Mouse (Mus musculus) urinary bladder, adult 18-20 months (tissue): ENCODE data around the gene Oser1.

Source experiments
- DNase-seq, 2 experiments: peaks; one replicate each; pipeline ENCODE4 v3.0.0; 2022; ENCODE audit warnings: low spot score in 2 of 2, mixed read lengths in 2 of 2

The Oser1 gene

DNA sequence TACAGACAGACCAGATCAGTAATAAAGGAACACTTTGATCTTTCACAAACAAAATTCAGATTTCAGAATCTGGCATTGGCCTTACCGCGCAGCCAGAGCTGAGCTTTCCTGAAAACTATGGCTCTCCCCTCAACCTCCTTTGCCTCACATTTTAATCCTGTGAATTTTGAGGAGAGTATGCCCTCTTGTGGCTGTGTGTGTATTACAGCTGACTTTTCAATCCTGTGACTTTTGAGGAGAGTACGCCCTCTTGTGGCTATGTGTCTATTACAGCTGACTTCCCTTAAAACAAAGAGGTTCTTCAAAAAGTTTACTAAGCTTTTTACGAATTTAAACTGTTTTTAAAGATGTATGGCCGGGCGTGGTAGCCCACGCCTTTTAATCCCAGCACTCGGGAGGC lies 23.3 kb downstream of the Oser1 start:
- peak; percentile 58 to 70 for DNase-seq

DNA sequence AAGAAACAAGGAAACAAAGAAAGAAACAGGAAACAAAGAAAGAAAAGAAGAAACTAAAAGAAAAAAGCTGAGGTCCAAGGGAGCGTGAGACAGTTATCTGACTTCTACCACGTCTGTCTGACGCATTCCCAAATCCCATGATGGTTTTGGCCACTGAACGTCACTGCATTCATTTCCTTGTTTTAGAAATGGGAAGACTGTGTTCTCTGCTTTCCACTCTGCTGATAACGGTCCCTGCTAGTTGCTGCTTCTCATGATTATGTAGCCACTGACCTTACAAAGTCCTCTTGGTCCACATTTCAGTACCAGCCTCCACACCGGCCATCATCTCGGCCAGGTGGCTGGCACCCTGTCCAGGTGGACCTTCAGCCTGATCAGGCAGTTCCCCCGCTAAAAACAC lies 25.3 kb downstream of the Oser1 start:
- DNase-seq, result no peak

DNA sequence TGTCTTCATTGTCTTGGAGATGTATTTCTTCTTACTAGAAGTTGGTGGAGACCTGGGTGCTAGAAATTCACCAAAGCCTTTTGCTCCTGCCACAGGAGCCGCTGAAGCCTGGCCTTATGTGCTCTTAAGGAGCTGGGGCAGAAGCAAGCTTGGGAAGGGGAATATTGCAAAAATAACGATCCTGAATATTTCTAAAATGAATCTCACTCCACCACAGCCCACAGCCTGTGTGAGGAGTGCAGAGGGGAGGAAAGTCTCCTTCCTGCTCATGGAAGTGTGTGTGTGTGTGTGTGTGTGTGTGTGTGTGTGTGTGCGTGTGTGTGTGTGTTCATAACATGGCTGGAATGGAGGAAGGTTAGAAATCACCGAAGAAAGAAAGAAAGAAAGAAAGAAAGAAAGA lies 25.7 kb downstream of the Oser1 start:
- DNase-seq, result no peak

DNA sequence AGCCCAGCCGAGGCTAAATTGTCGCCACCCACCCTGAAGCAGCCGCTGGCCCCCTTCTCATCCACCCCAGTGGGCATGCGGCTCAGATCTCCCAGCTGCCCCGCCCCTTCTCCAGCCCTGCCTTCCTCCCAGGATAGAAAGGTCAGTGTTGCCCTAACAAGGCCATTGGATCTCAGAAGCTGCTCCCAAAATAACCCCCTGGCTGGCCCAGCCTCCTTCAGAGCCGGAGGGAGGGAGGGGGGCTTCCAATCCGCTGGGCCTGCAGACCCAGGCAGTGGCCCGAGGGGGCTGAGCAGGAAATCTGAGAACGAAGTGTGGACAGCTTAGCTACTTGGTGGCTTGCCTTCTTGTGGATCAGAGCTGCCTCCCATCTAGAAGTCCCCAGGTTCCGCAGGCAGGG lies 26.6 kb downstream of the Oser1 start, which contains the start of gene Jph2:
Gene Jph2 (minus strand): TSS at position 89 of the 400 bp plus-strand sequence.
- DNase-seq, result no peak

DNA sequence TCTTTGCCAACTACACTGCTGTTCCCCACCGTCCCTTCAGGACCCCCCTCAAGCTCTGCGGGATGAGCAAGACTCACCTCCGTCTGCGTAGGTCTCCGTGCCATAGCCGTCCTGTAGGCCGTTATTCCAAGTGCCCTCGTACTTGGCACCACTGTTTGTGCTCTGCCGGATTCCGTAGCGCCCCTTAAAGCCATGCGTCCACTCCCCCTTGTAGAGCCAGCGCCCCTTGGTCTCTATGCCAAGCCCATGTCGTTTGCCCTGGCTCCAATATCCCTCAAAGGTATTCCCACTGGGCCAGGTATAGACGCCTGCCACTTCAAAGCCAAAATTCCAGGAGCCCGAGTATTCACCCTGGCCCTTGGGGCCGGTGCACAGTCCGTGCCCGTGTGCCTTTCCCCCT lies 27.4 kb downstream of the Oser1 start:
- no peak for DNase-seq

DNA sequence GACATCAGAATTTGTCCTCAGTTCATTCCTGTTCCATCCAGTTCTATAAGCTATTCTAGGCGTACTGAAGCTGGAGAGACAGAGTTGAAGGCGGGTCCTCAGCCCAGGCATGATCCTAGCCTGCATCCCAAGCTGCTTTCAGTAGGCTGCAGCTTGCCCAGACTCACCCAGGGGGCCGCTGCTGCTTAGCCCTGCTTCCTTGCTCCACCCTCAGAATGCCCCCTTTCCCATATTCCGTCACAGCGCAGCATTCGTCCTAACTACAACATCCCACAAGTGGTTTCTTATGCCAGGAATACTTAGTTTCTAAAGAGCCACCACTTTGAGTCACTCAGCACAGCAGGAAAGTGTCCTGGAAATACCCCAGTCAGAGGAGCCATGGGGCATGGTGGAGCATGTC lies 29.5 kb downstream of the Oser1 start:
- no peak for DNase-seq

DNA sequence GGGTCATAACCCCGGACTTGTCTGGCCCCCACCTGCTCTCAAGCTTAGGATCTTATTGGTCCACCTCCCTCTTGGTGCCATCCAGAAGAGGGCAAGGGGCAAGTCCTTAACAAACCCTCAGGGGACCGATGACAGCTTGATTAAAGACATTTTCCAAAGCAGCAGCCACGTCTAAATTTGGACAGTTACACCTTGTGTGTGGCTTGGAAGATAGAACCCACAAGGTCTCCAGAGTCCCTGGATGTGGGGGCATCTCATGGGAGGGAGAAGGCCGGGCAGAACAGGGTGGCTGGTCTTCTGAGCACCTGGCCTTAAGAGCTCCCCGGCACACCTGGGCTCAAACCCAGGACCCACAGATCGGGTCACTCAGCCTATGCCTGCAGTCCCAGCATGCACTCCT lies 30.5 kb downstream of the Oser1 start:
- no peak for DNase-seq

DNA sequence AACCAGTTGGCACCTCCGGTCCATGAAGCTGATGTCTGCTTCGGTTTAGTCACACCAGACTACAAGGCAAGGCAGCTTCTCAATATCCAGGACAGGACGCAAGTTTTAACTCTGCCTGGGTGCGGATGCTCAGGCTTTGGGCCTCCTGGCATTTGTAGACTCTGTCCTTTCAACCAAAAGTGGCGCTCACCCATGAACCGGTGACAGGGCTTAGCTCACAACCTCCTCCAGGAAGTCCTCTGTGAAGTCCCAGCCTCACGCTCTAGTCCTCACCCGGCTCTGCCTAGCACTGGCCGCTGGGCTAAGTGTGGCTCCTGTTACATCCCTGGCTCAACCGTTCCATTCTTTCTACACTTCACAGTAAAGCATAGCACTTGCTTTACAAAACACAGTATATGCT lies 31.3 kb downstream of the Oser1 start:
- DNase-seq, result no peak

DNA sequence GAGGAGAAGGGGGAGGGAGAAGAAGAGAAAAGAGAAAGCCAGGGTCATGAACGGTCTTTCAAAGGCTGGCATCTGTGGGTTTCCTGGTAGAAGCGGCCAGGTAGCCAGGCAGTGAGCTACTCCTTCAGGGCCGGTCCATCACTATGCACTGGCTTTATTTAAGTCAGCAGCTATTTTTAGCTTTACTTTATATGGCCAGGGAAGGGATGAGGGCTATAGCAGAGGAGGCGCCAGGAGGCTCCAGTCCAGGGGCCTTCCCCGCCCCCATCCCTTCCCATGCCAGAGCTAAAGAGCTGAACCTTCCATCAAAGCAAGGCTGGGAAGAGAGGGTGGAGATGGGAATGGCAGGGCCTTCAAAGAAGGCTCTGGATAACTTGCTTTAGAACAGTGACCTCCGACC lies 32.1 kb downstream of the Oser1 start:
- DNase-seq, result no peak

DNA sequence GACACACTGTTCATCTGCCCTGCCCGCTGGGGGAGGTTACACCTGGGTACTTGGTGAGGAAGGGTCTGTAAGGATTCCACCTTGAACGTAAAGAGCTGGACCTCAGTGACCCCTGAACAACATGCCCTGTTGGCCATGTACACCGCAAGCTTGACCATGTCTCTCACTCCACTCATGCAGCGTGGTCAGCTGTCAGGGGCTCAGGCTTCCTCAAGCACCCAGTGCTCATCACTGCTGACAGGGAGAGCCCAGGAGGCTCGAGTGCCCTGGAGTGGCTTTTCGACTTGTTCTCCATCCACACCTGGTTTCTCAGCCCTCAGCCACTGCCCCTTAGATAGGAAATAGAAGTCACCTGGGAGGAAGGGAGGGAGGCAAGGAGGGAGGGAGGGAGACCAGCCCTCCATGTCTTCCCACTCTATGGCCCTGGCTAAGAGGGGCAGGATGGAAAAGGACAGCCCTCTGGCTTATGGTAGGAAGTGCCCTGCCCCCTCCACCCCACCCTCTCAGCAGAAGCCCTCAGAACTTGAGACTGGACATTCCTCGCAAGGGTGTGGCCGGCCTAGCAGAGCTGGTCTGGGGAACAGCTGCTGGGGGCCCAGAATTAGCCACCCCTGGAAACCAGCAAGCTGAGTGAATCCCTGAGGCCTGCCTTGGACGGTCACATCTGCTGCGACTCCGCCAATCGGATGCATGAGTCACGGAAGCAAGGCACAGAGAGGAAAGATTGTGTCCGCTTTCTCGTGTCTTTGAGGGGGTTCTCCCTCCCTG lies 37.9 kb downstream of the Oser1 start:
- DNase-seq, result no peak

DNA sequence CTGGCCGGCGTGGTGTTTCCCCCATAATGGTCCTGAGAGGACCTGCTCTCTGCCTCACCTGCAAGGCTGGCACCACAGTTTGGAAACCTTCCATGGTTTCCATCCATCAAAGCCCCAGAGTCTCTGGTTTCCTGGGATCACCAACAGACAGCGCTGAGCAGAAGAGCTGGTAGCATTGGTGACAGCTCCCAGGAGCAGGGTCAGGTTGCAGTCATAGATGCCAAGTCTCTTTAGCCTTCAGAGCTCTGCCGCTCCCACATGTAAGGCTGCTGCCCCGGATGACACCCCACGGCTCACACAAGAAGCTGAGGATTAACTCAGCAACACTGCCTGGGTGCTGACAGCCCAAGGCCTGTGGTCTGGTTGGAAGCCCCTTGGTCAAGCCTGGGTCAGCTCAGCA lies 39.4 kb downstream of the Oser1 start:
- no peak for DNase-seq

DNA sequence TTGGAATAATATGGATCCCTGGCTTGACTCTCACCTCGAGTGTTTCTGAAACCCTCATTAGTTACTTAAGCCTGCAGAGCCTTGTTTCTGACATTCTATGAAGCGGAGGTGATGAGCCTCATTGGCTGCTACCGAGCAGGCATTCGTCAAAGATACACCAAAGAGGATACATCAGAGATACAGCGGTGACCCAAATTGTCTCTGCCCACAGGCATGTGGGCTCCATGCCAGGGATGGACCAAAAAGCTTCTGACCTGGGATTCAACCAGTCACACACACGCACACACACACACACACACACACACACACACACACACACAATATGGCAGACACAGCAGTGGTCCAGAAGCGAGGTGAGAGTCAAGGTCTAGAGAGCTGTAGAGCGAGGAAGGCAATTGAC lies 43.3 kb downstream of the Oser1 start:
- DNase-seq, result no peak

DNA sequence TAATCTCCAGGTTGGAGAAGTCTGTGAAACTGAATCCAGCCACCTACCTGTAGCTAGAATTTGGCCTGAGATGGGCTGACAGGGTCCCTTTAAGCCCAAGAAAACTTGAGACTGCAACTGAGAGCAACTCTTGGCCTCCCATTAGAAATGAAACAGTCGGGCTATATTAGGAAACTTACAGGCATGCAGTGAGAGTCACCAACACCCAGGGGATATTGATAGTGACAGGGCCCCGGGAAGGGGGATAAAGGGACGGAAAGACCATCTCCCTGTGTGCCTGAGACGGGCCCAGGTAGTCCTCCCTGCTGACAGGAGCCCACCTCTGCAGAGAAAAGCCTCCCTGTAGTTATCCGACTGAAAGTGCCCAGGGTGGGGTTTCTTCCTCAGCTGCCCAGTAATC lies 45.1 kb downstream of the Oser1 start:
- DNase-seq, result no peak

DNA sequence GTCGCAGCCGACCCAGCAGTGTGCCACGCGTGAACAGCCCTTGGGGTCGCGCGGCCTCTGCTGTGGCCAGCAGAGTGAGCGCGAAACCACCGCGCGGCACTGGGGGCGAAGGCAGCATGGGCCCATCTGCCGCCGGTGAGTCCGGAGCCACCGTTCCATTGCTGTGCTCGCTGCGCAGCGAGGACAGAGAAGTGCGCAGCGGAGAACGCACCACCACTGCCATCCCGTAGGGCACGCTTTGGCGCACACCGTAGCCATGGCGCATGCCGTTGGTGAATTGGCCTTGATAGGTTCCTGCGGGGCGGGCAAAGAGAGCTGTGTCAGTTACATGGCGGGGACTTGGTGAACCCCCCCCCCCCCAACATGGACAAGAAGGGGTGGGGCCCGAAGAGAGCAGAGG lies 48.4 kb downstream of the Oser1 start:
- no peak for DNase-seq

DNA sequence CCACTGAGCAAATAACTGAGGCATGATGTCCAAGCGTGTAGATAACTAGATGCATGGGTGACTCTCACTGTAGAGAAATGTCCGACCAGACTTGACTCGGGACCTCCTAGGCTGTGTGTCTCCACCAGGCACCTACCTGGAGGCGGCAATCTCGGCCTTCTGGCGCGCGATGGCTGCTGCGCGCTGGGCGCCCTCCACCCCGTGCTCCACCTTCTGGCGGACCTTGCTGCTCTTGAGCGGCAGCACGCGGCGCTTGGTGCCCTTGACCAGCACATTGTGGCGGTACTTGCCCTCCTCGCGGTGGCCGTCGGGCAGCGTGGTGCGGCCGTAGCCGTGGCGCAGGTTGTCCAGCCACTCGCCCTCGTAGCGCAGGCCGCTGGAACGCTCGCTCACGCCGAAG lies 49.0 kb downstream of the Oser1 start:
- DNase-seq, result no peak

DNA sequence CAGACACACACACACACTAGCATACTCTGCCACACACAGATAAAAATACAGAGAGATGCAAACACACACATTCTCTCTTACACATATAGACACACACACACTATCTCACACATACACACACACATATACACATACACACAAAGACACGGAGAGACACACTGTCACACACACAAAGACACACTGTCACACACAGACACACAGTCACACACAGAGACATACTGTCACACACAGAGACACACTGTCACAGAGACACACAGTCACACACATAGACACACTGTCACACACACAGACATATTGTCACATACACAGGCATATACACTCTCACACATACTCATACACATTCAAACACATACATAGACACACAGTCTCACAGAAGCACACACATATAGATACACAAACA lies 51.9 kb downstream of the Oser1 start:
- DNase-seq, result no peak

DNA sequence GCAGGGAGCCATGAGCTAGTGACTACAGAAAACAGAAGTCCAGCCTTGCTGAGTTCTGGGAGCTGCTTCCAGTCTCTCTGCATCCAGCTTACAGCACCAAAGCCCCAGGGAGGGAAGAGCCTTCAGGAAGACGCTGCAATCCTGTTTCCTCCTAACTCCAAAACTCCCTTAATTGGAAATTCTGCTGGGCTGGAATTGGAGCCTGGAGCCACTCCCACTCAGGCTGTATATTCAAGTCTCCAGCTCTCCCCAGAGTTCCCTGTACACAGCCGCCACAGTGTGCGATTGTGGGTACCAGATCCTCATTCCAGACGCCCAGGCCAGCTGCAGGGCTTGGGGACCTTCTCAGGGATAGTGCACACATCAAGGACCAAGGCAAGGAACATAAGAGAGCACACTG lies 54.3 kb downstream of the Oser1 start:
- DNase-seq, result no peak

DNA sequence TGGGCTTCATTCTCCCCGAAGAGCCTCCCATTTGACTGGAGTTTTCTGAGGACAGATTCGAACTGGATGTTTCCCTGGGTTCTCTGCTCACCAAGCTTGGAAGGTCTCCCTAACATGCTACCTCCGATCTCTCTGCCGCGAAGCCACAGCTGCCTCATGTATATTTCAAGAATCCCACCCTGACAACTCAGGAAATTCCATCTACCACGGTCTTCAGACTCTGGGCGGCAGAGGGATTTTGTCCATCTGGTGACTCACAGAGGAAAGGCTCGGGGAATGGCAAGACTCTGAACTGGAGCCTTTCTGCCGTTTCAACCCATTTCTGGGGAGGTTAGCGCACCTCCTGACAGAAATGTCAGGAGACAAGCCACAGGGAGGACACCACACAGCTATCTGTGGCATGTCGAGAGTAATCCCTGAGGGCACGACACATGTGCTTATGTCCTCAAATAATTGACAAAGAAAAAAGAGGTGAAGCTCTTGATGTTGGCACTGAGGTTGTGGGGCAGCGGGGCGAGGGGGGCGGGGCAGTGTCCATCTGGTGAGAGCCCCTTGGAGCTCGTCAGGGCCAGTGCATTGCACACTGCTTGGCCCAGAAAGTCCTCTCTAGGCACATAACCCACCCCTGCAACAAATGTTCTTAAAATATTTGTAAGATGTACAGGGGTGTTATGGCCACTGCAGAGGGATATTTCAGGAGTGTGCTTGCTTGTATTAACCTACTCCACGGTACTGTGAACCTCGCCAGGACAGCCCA lies 59.5 kb downstream of the Oser1 start:
- DNase-seq, result no peak

DNA sequence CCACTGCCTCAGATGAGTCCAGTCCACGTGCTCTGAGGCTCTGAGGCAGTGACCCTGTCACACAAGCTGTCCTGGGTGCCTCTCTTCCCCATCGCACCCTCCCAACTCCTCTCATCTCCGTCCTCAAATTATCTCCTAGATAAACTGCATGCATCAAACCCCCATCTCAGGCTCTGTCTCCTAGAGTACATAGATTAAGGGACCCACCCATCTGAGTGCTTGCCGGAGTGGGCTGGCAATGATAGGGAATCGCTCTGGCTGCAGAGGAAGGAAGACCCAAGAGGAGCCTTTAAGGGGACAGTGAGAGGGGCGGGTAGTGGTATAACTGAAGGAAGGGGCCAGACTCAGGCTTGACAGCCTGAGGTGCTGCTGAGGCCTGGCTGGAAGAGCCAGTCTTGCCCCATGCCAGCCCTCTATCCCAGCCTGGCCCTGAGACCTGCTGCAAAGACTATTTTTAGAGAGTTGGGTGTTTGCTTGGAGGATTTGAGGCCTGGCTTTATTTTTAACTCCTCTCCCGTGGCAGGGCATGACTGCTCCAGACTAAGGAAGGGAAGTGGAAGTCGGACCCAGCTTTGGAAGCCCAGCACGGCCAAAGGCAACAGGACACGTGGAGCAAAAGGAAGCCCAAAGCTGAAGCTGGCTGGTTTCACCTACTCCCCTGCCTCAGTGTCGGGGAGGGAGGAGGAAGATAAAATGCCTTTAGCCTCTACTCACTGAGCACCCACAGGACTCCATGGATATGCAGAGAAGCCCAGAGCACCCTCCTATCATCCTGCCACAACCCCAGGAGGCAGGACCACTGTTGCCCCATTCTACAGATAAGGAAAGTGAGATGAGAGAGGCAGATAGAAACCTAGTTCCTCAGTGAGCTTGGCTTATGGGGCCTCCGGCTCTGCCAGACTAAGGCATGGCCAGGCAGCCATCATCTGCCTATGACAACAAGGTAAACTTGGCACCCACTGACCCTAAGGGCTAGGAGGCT lies 61.3 kb downstream of the Oser1 start:
- DNase-seq, result no peak

DNA sequence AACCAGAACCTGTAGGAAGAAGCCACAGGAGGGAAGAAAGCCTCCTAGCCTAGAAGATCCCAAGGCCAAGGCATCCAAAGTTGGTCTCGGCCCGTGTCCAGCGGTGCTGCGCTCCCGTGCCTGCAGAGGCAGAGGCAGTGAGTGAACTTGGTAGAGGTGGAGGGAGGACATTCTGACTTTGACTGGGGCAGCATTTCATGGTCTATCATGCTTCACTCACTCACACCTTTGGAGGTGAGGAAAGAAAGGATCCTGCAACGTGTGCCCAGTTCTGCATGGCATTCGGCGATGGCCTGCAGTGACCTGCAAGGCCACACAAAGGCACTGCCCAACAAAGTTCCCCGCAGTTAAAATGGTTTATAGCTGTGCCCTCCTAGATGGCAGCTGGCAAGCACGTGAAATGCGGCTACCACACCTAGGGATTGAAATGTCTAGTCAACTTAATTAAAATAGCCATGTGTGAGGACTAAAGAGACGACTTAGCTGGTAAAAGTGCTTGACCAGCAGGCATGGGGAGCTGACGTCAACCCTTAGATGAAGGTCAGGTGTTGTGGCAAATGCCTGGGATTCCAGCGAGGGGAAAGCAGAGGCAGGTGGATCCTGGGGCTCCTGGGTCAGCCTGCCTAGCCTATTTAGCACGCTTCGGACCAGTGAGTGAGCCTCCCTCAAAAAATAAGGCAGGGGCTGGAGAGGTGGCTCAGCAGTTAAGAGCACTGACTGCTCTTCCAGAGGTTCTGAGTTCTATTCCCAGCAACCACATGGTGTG lies 63.5 kb downstream of the Oser1 start:
- no peak for DNase-seq

DNA sequence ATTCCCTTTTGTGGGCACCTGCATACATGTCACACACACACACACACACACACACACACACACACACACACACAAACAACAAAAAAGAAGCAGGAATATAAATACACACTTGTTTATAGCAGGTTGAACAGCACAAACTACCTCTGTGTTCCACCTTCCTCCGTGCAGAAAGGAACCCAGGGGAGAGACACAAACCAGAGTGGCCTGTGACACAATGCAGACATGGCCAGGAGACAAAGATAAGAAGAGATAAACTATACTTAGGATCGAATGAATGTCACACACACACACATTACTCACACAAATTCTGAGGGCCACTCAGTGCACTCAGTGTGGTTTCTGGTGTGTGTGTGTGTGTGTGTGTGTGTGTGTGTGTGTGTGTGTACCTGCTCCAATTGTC lies 65.2 kb downstream of the Oser1 start:
- DNase-seq, result no peak
